Mouse (Mus musculus) limb, embryonic 14.5 days (tissue): Measurements from ENCODE around the gene Cklf. TPM values are rescaled to one million over a fixed set of nuclear protein-coding genes. Genes with fewer than 3 reads are reported as not detected.
"Not testable (repeated sequence)": the region's sequence is repeated elsewhere in the genome, so short reads cannot be mapped to it uniquely, and the experiment has no call there.

Experiments used
- ATAC-seq: fragments of 200-750 bp; cut with Nextera tagmentation; 2 replicates; pipeline ENCODE4 v1.8.0; 2017; ENCODE audit warnings: low read depth, moderate number of reproducible peaks, moderate TSS enrichment; ENCODE audit not compliant: low FRiP score
- DNase-seq: peaks from one replicate; pipeline ENCODE4 v3.0.0-alpha.2; 2015; ENCODE audit warnings: low spot score
- H3K27ac ChIP-seq: fragments of 300-500 bp; sonication (generic); replicated peaks from 2 replicates; pipeline ENCODE4 v1.5.1; 2014; ENCODE audit warnings: low read depth, mild to moderate bottlenecking, low read length, moderate library complexity, mixed read lengths
- H3K27me3 ChIP-seq: fragments of 300-500 bp; sonication (generic); 2 replicates; pipeline ENCODE4 v1.6.1; 2014; ENCODE audit warnings: low read length, mixed read lengths; ENCODE audit not compliant: control insufficient read depth, insufficient read depth
- H3K36me3 ChIP-seq: fragments of 300-500 bp; sonication (generic); 2 replicates; pipeline ENCODE4 v1.6.1; 2014; ENCODE audit warnings: mild to moderate bottlenecking, low read length, moderate library complexity, mixed read lengths; ENCODE audit not compliant: control insufficient read depth, insufficient read depth
- H3K4me1 ChIP-seq: fragments of 300-500 bp; sonication (generic); 2 replicates; pipeline ENCODE4 v1.6.1; 2014; ENCODE audit warnings: antibody characterized with exemption, low read length, mixed read lengths; ENCODE audit not compliant: control insufficient read depth, insufficient read depth
- H3K4me2 ChIP-seq: fragments of 300-500 bp; sonication (generic); replicated peaks from 2 replicates; pipeline ENCODE4 v1.6.1; 2014; ENCODE audit warnings: low read depth, mild to moderate bottlenecking, low read length, moderate library complexity; ENCODE audit not compliant: severe bottlenecking
- H3K4me3 ChIP-seq: fragments of 300-500 bp; sonication (generic); replicated peaks from 2 replicates; pipeline ENCODE4 v1.5.1; 2014; ENCODE audit warnings: low read length
- H3K9ac ChIP-seq: fragments of 300-500 bp; sonication (generic); 2 replicates; pipeline ENCODE4 v1.6.1; 2014; ENCODE audit warnings: mild to moderate bottlenecking, low read depth, low read length, moderate library complexity; ENCODE audit not compliant: severe bottlenecking
- H3K9me3 ChIP-seq: fragments of 300-500 bp; sonication (generic); 2 replicates; pipeline ENCODE4 v1.6.1; 2016; ENCODE audit warnings: low read length; ENCODE audit not compliant: control insufficient read depth
- POLR2A ChIP-seq: fragments of 200-500 bp; IDR thresholded peaks from 2 replicates; pipeline ENCODE4 v1.8.0; 2012; ENCODE audit warnings: inconsistent platforms, mild to moderate bottlenecking, moderate library complexity, borderline replicate concordance; ENCODE audit not compliant: insufficient read depth, insufficient read length; ENCODE audit errors: extremely low read depth
- WGBS: fragments of 180-500 bp; shearing (Covaris S2); extraction: QIAGEN DNeasy Blood & Tissue Kit; methylation state at CpG from one replicate; pipeline ENCODE4 v1.1.7; 2014; 5-methylcytosine and 5-hydroxymethylcytosine counted together
- polyA plus RNA-seq, 2 experiments: library from polyadenylated mRNA; depleted of rRNA in 1 of 2; stranded (reverse) in 1 of 2; unstranded in 1 of 2; fragments of >200 nt; fragmentation: Nextera tagmentation in 1 of 2; extraction: Ambion mirVana in 1 of 2; gene quantifications; 2 replicates each; pipeline versions ENCODE4 v1.2.1 to v1.2.3; 2012 to 2014

Cklf gene
- polyA plus RNA-seq, 2 experiments, result 36.9 to 56.0 TPM

DNA sequence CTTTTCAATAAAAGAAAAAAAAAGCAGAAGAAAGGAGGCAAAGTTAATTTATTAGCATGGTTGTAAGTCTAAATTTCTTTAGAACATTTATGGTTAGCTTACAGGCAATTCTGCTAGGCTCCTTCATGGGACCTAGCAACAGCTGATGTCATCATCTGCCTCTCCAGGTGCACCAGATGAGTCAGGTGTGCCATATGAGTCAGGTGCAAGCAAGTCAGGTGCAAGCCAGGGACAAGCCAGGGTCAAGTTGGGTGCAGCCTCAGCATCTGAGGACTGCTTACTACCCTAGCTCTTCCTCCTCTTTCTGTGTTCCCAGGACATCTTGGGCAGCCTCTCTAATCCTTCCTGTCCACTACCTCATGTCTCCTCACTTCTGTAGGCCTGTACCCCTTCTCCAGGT, 17.7 kb downstream of the Cklf start:
- no peaks in the 10 kb centered on the region for H3K9me3 ChIP-seq
- H3K4me1 ChIP-seq, result no peaks in the 10 kb centered on the region
- H3K4me2 ChIP-seq, result no peak overlapping the region
- ATAC-seq, result no peak
- no peak for TF ChIP-seq POLR2A
- no peak overlapping the region for H3K27ac ChIP-seq
- DNase-seq, result no peak
- peaks cover 12% of the 10 kb centered on the region for H3K36me3 ChIP-seq
- H3K27me3 ChIP-seq, result no peaks in the 10 kb centered on the region
- H3K9ac ChIP-seq, result no peak overlapping the region
- no peak overlapping the region for H3K4me3 ChIP-seq

- H3K27me3 ChIP-seq, result no peaks in the 10 kb centered on the region
- DNase-seq (no peak), ATAC-seq (no peak)
- H3K4me1 ChIP-seq, result no peaks in the 10 kb centered on the region
- H3K9me3 ChIP-seq, result no peaks in the 10 kb centered on the region
- WGBS, result 87% methylated on average over 6 of the region's 6 CpGs
- TF ChIP-seq POLR2A, result no peak
- no peak overlapping the region for H3K9ac ChIP-seq
- peaks cover 6% of the 10 kb centered on the region for H3K36me3 ChIP-seq
- no peak overlapping the region for H3K27ac ChIP-seq
- no peak overlapping the region for H3K4me2 ChIP-seq
- no peak overlapping the region for H3K4me3 ChIP-seq
Measured at GRCm38 (mm10) chr8:104268937-104269440, 18.3 kb downstream of the Cklf start.

GRCm38 (mm10) chr8:104293081-104293480, 42.4 kb downstream of the Cklf start, which contains the start of gene Cmtm2a:
TSS of gene Cmtm2a (minus strand) at chr8:104293181.
- not testable (repeated sequence) for H3K4me1 ChIP-seq, H3K36me3 ChIP-seq, H3K27me3 ChIP-seq, H3K9me3 ChIP-seq, H3K4me2 ChIP-seq, DNase-seq, H3K27ac ChIP-seq, H3K4me3 ChIP-seq, ATAC-seq, H3K9ac ChIP-seq
- WGBS, result 78% methylated on average over 9 of the region's 12 CpGs

- Histone ChIP-seq H3K4me3 (no peak overlapping the region), H3K9ac (no peak overlapping the region), H3K4me2 (no peak overlapping the region), H3K4me1 (no peaks in the 10 kb centered on the region), H3K9me3 (no peaks in the 10 kb centered on the region), H3K27me3 (no peaks in the 10 kb centered on the region), H3K27ac (no peak overlapping the region), H3K36me3 (no peaks in the 10 kb centered on the region)
- WGBS, result 87% methylated on average over 1 of the region's 1 CpGs
- TF ChIP-seq POLR2A, result no peak
- DNase-seq (no peak), ATAC-seq (no peak)
Measured at GRCm38 (mm10) chr8:104294396-104294795, 43.7 kb downstream of the Cklf start.

DNA sequence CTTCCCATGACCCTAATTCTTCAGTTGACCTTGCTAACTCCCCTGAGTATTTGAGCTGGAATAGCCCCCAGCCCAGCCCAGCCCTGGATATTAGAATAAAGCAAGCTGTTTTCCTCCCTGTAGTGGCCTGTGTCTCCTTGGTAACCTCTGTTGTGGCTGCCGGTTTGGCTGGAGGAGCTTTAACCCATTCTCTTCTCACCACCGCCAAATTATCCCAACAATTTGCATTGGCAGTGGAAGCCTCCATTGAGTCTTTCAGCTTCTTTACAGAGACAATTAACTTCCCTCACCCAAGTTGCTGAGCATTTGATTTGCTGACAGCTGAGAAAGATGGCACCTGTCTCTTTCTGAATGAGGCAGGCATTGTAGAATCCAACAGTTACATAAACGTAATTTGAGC, 50.9 kb downstream of the Cklf start:
- 14% methylated on average over 3 of the region's 3 CpGs for WGBS
- H3K9me3 ChIP-seq, H3K4me2 ChIP-seq, H3K27me3 ChIP-seq, H3K4me3 ChIP-seq, H3K27ac ChIP-seq, H3K4me1 ChIP-seq, ATAC-seq, H3K9ac ChIP-seq, H3K36me3 ChIP-seq: not testable (repeated sequence)
- peak; percentile 18 for DNase-seq

- ATAC-seq, H3K27ac ChIP-seq, H3K9me3 ChIP-seq, H3K4me2 ChIP-seq, DNase-seq, H3K9ac ChIP-seq, H3K4me3 ChIP-seq, H3K4me1 ChIP-seq, H3K27me3 ChIP-seq, H3K36me3 ChIP-seq: not testable (repeated sequence)
- 92% methylated on average over 4 of the region's 4 CpGs for WGBS
Measured at GRCm38 (mm10) chr8:104302536-104302935, 51.9 kb downstream of the Cklf start.
